Mouse (Mus musculus) neural tube, embryonic 13.5 days (tissue): ENCODE data around the gene Tbc1d10c. TPM values are rescaled to one million over a fixed set of nuclear protein-coding genes. Genes with fewer than 3 reads are reported as not detected.

ENCODE experiments used
- ATAC-seq: fragments of 200-750 bp; cut with Nextera tagmentation; 2 replicates; pipeline ENCODE4 v1.8.0; 2017; ENCODE audit warnings: low read depth, mild to moderate bottlenecking, moderate TSS enrichment, moderate library complexity
- H3K27ac ChIP-seq: fragments of 300-500 bp; sonication (generic); replicated peaks from 2 replicates; pipeline ENCODE4 v1.5.1; 2015; ENCODE audit warnings: moderate library complexity, mild to moderate bottlenecking, inconsistent platforms
- H3K27me3 ChIP-seq: fragments of 300-500 bp; sonication (generic); 2 replicates; pipeline ENCODE4 v1.6.1; 2015; ENCODE audit warnings: mild to moderate bottlenecking, inconsistent platforms
- H3K36me3 ChIP-seq: fragments of 300-500 bp; sonication (generic); 2 replicates; pipeline ENCODE4 v1.6.1; 2015; ENCODE audit warnings: mild to moderate bottlenecking, inconsistent platforms
- H3K4me1 ChIP-seq: fragments of 300-500 bp; sonication (generic); replicated peaks from 2 replicates; pipeline ENCODE4 v1.6.1; 2015; ENCODE audit warnings: inconsistent platforms
- H3K4me2 ChIP-seq: fragments of 300-500 bp; sonication (generic); 2 replicates; pipeline ENCODE4 v1.6.1; 2015; ENCODE audit warnings: inconsistent platforms, mild to moderate bottlenecking, moderate library complexity
- H3K4me3 ChIP-seq: fragments of 300-500 bp; sonication (generic); 2 replicates; pipeline ENCODE4 v1.5.1; 2015; ENCODE audit warnings: mild to moderate bottlenecking, inconsistent platforms
- H3K9ac ChIP-seq: fragments of 300-500 bp; sonication (generic); 2 replicates; pipeline ENCODE4 v1.6.1; 2015; ENCODE audit warnings: moderate library complexity, mild to moderate bottlenecking, inconsistent platforms
- H3K9me3 ChIP-seq: fragments of 300-500 bp; sonication (generic); 2 replicates; pipeline ENCODE4 v1.6.1; 2016; ENCODE audit warnings: inconsistent platforms
- WGBS: fragments of 180-500 bp; shearing (Covaris S2); methylation state at CpG from one replicate; pipeline ENCODE4 v1.1.7; 2015; 5-methylcytosine and 5-hydroxymethylcytosine counted together
- polyA plus RNA-seq: library from polyadenylated mRNA; unstranded; fragments of >200 nt; fragmentation: Nextera tagmentation; extraction: Ambion mirVana; gene quantifications from 2 replicates; pipeline ENCODE4 v1.2.1, GENCODE M21; 2015

Gene Tbc1d10c
- polyA plus RNA-seq, 1 experiment from 2014 or later = 0.88 TPM

GRCm38 (mm10) chr19:4164100-4164499 is 27.0 kb downstream of the Tbc1d10c start:
- no peaks in the 10 kb centered on the region for H3K9me3 ChIP-seq
- peak overlapping the region; percentile 85 for H3K27ac ChIP-seq
- peaks cover 25% of the 10 kb centered on the region for H3K4me1 ChIP-seq
- H3K9ac ChIP-seq = no peak overlapping the region
- ATAC-seq = no peak
- no peaks in the 10 kb centered on the region for H3K27me3 ChIP-seq
- 87% methylated on average over 3 of the region's 3 CpGs for WGBS
- no peak overlapping the region for H3K4me3 ChIP-seq
- H3K4me2 ChIP-seq = no peak overlapping the region
- H3K36me3 ChIP-seq = peaks cover 27% of the 10 kb centered on the region

GRCm38 (mm10) chr19:4163543-4163887 is 27.6 kb downstream of the Tbc1d10c start:
- Histone ChIP-seq H3K4me1 (peaks cover 21% of the 10 kb centered on the region), H3K4me3 (peak overlapping the region; percentile 71), H3K36me3 (peaks cover 32% of the 10 kb centered on the region), H3K9me3 (no peaks in the 10 kb centered on the region), H3K27me3 (no peaks in the 10 kb centered on the region), H3K9ac (peak overlapping the region; percentile 93), H3K27ac (peak overlapping the region; percentile 85), H3K4me2 (peak overlapping the region; percentile 97)
- ATAC-seq = no peak; the same call in 1 of the 2 replicates
- 42% methylated on average over 4 of the region's 4 CpGs for WGBS

GRCm38 (mm10) chr19:4162646-4163542 is 28.2 kb downstream of the Tbc1d10c start, which contains the start of gene Rps6kb2:
Gene Rps6kb2, minus strand, starts transcription at chr19:4163354.
- peak within 1 kb of the TSS; percentile 71 for H3K4me3 ChIP-seq
- peak within 1 kb of the TSS; percentile 93 for H3K9ac ChIP-seq
- H3K4me2 ChIP-seq = peak within 1 kb of the TSS; percentile 97
- H3K4me1 ChIP-seq = peaks cover 21% of the 10 kb centered on the region
- peaks cover 39% of the 10 kb centered on the region for H3K36me3 ChIP-seq
- H3K9me3 ChIP-seq = no peaks in the 10 kb centered on the region
- peak; percentile 91 for ATAC-seq
- WGBS = 7% methylated on average over 42 of the region's 42 CpGs
- peak within 1 kb of the TSS; percentile 85 for H3K27ac ChIP-seq
- no peaks in the 10 kb centered on the region for H3K27me3 ChIP-seq

GRCm38 (mm10) chr19:4159049-4159448 is 32.0 kb downstream of the Tbc1d10c start:
- Histone ChIP-seq H3K4me3 (no peak overlapping the region), H3K4me1 (peaks cover 31% of the 10 kb centered on the region), H3K27ac (no peak overlapping the region), H3K9me3 (no peaks in the 10 kb centered on the region), H3K27me3 (no peaks in the 10 kb centered on the region), H3K4me2 (no peak overlapping the region), H3K9ac (no peak overlapping the region), H3K36me3 (peaks cover 65% of the 10 kb centered on the region)
- ATAC-seq = no peak
- WGBS = 93% methylated on average over 8 of the region's 8 CpGs

- Histone ChIP-seq H3K9me3 (no peaks in the 10 kb centered on the region), H3K36me3 (peaks cover 84% of the 10 kb centered on the region), H3K27ac (no peak overlapping the region), H3K27me3 (no peaks in the 10 kb centered on the region), H3K4me1 (peaks cover 14% of the 10 kb centered on the region), H3K4me2 (no peak overlapping the region), H3K9ac (no peak overlapping the region), H3K4me3 (no peak overlapping the region)
- 90% methylated on average over 12 of the region's 12 CpGs for WGBS
- ATAC-seq = no peak
Observed at GRCm38 (mm10) chr19:4156771-4157170, 34.3 kb downstream of the Tbc1d10c start.

GRCm38 (mm10) chr19:4156073-4156579 is 35.0 kb downstream of the Tbc1d10c start:
- Histone ChIP-seq H3K4me2 (no peak overlapping the region), H3K4me1 (peaks cover 12% of the 10 kb centered on the region; the same call in 1 of the 2 replicates), H3K9ac (no peak overlapping the region), H3K27ac (0 out of 2 replicates have a peak overlapping the region, but pooled peaks have one; percentile 38), H3K27me3 (no peaks in the 10 kb centered on the region), H3K9me3 (no peaks in the 10 kb centered on the region), H3K36me3 (peaks cover 81% of the 10 kb centered on the region), H3K4me3 (no peak overlapping the region)
- 67% methylated on average over 20 of the region's 20 CpGs for WGBS
- no peak for ATAC-seq

GRCm38 (mm10) chr19:4155223-4156072 is 35.6 kb downstream of the Tbc1d10c start:
- 0 out of 2 replicates have a peak overlapping the region, but pooled peaks have one; percentile 38 for H3K27ac ChIP-seq
- no peak overlapping the region for H3K9ac ChIP-seq
- H3K4me2 ChIP-seq = no peak overlapping the region
- peaks cover 12% of the 10 kb centered on the region for H3K4me1 ChIP-seq
- no peak for ATAC-seq
- H3K27me3 ChIP-seq = no peaks in the 10 kb centered on the region
- H3K4me3 ChIP-seq = no peak overlapping the region
- H3K36me3 ChIP-seq = peaks cover 81% of the 10 kb centered on the region
- 71% methylated on average over 6 of the region's 6 CpGs for WGBS
- no peaks in the 10 kb centered on the region for H3K9me3 ChIP-seq

- no peaks in the 10 kb centered on the region for H3K9me3 ChIP-seq
- H3K9ac ChIP-seq = no peak overlapping the region
- WGBS = 82% methylated on average over 13 of the region's 13 CpGs
- H3K27me3 ChIP-seq = no peaks in the 10 kb centered on the region
- ATAC-seq = no peak
- H3K4me2 ChIP-seq = no peak overlapping the region
- no peak overlapping the region for H3K4me3 ChIP-seq
- H3K4me1 ChIP-seq = peaks cover 19% of the 10 kb centered on the region
- H3K36me3 ChIP-seq = peaks cover 83% of the 10 kb centered on the region
- H3K27ac ChIP-seq = no peak overlapping the region
Observed at GRCm38 (mm10) chr19:4154437-4155222, 36.5 kb downstream of the Tbc1d10c start.

GRCm38 (mm10) chr19:4153232-4153654 is 37.8 kb downstream of the Tbc1d10c start, which contains the start of gene Ptprcap:
Gene Ptprcap, plus strand, starts transcription at chr19:4153604.
- no peak within 1 kb of the TSS for H3K4me2 ChIP-seq
- peaks cover 28% of the 10 kb centered on the region for H3K4me1 ChIP-seq
- H3K27ac ChIP-seq = no peak within 1 kb of the TSS
- no peak for ATAC-seq
- H3K36me3 ChIP-seq = peaks cover 69% of the 10 kb centered on the region
- H3K4me3 ChIP-seq = no peak within 1 kb of the TSS
- WGBS = 80% methylated on average over 11 of the region's 11 CpGs
- no peak within 1 kb of the TSS for H3K9ac ChIP-seq
- H3K27me3 ChIP-seq = no peaks in the 10 kb centered on the region
- no peaks in the 10 kb centered on the region for H3K9me3 ChIP-seq

- no peak overlapping the region for H3K4me3 ChIP-seq
- H3K36me3 ChIP-seq = peaks cover 63% of the 10 kb centered on the region
- H3K9me3 ChIP-seq = no peaks in the 10 kb centered on the region
- WGBS = 90% methylated on average over 8 of the region's 8 CpGs
- peaks cover 34% of the 10 kb centered on the region for H3K4me1 ChIP-seq
- no peak overlapping the region for H3K9ac ChIP-seq
- H3K27ac ChIP-seq = no peak overlapping the region
- no peaks in the 10 kb centered on the region for H3K27me3 ChIP-seq
- no peak for ATAC-seq
- no peak overlapping the region for H3K4me2 ChIP-seq
Observed at GRCm38 (mm10) chr19:4152445-4153231, 38.4 kb downstream of the Tbc1d10c start.

GRCm38 (mm10) chr19:4151898-4152297 is 39.2 kb downstream of the Tbc1d10c start:
- Histone ChIP-seq H3K9ac (no peak overlapping the region), H3K4me1 (peaks cover 36% of the 10 kb centered on the region)
- no peak for ATAC-seq

More at GRCm38 (mm10) chr19:4151898-4152297, 39.2 kb downstream of the Tbc1d10c start:
- Histone ChIP-seq H3K27ac (no peak overlapping the region), H3K36me3 (peaks cover 55% of the 10 kb centered on the region), H3K4me2 (no peak overlapping the region), H3K9me3 (no peaks in the 10 kb centered on the region), H3K4me3 (no peak overlapping the region), H3K27me3 (no peaks in the 10 kb centered on the region)
- WGBS = 92% methylated on average over 5 of the region's 5 CpGs
